Comparison of ENCODE assay signal across 29 mouse cellular contexts in genomic region chr8:85123691-85124090, GRCm38 (mm10). TPM values are rescaled to one million over a fixed set of nuclear protein-coding genes. Genes with fewer than 3 reads are reported as not detected.
DNase-seq lines count a peak whose midpoint lies in the region; ATAC-seq lines count a peak whose summit lies in the region.
"Had no signal": no experiment of that assay in that cellular context is flagged by ENCODE, and none has a peak within 500 bp of the region (broad histone marks: within the 10 kb centered on the region; RNA-seq: fewer than 3 reads in every experiment).

No protein-coding gene starts in this region.

- peak; percentile 60 for DNase-seq in heart, adult 11 months
- no peak for DNase-seq in heart, postnatal 10 days
- peak; percentile 19 for DNase-seq in hindbrain, embryonic 14.5 days (ENCODE audit: low spot score)
- peak; percentile 39 for DNase-seq in 3T3-L1 (ENCODE audit: low read depth, low spot score)
- DNase-seq: adrenal gland, adult 2 months; adrenal gland, postnatal 10 days; adrenal gland, postnatal 25 days; cerebellum, adult 11 months; cerebellum, adult 18-20 months; cerebellum, adult 8-10 months; cerebellum, adult 9-11 months; cerebellum, postnatal 14 days; cerebellum, postnatal 36 days; embryo, embryonic 11 days had no signal

- no peak overlapping the region for H3K9ac ChIP-seq in hindbrain, embryonic 14.5 days
- H3K9ac ChIP-seq in hindbrain, embryonic 16.5 days (ENCODE audit: low read depth, low read length): no peak overlapping the region
- H3K9ac ChIP-seq: embryonic facial prominence, embryonic 13.5 days; embryonic facial prominence, embryonic 15.5 days; forebrain, embryonic 12.5 days had no signal

- no peaks in the 10 kb centered on the region for H3K27me3 ChIP-seq in hindbrain, embryonic 14.5 days (ENCODE audit: control insufficient read depth, insufficient read depth, low read length)
- H3K27me3 ChIP-seq in hindbrain, embryonic 16.5 days (replicated peaks; ENCODE audit: control insufficient read depth, insufficient read depth, low read length): no peaks in the 10 kb centered on the region; the same call in 1 of the 2 replicates
- H3K27me3 ChIP-seq: embryonic facial prominence, embryonic 13.5 days; embryonic facial prominence, embryonic 15.5 days had no signal

- no peak overlapping the region for H3K4me2 ChIP-seq in hindbrain, embryonic 14.5 days (replicated peaks)
- no peak overlapping the region for H3K4me2 ChIP-seq in hindbrain, embryonic 16.5 days (ENCODE audit: low read length)
- H3K4me2 ChIP-seq: embryonic facial prominence, embryonic 13.5 days; embryonic facial prominence, embryonic 15.5 days; forebrain, embryonic 12.5 days had no signal

- no peak overlapping the region for H3K27ac ChIP-seq in hindbrain, embryonic 14.5 days
- H3K27ac ChIP-seq in hindbrain, embryonic 16.5 days (ENCODE audit: low read depth, low read length): no peak overlapping the region
- H3K27ac ChIP-seq: embryonic facial prominence, embryonic 13.5 days; embryonic facial prominence, embryonic 15.5 days; forebrain, embryonic 10.5 days; forebrain, embryonic 12.5 days had no signal

- 94% methylated on average over 8 of the region's 8 CpGs for WGBS in hindbrain, embryonic 14.5 days
- 90% methylated on average over 8 of the region's 8 CpGs for WGBS in hindbrain, embryonic 16.5 days

- H3K9me3 ChIP-seq in hindbrain, embryonic 14.5 days (ENCODE audit: control insufficient read depth, low read length): no peaks in the 10 kb centered on the region
- no peaks in the 10 kb centered on the region for H3K9me3 ChIP-seq in hindbrain, embryonic 16.5 days (ENCODE audit: control insufficient read depth, low read length)
- H3K9me3 ChIP-seq: embryonic facial prominence, embryonic 13.5 days; embryonic facial prominence, embryonic 15.5 days; forebrain, embryonic 10.5 days; forebrain, embryonic 12.5 days had no signal

- ATAC-seq in hindbrain, embryonic 14.5 days (ENCODE audit: low FRiP score): no peak
- ATAC-seq in hindbrain, embryonic 16.5 days: no peak
- ATAC-seq: forebrain, embryonic 14.5 days; forebrain, embryonic 16.5 days had no signal

- intact Hi-C loops in heart, postnatal 10 days (cut with DNase I): no loop called here

- 0 out of 2 replicates have a peak, but pooled peaks cover 3% of the 10 kb centered on the region for H3K4me1 ChIP-seq in hindbrain, embryonic 14.5 days (replicated peaks; ENCODE audit: control insufficient read depth, insufficient read depth, low read length)
- H3K4me1 ChIP-seq in hindbrain, embryonic 16.5 days (ENCODE audit: control insufficient read depth, insufficient read depth, low read depth, low read length): peaks cover 4% of the 10 kb centered on the region

- H3K36me3 ChIP-seq in hindbrain, embryonic 14.5 days (replicated peaks; ENCODE audit: control insufficient read depth, insufficient read depth): no peaks in the 10 kb centered on the region
- no peaks in the 10 kb centered on the region for H3K36me3 ChIP-seq in hindbrain, embryonic 16.5 days (ENCODE audit: control insufficient read depth, insufficient read depth, low read length)
- H3K36me3 ChIP-seq: embryonic facial prominence, embryonic 13.5 days; embryonic facial prominence, embryonic 15.5 days; forebrain, embryonic 10.5 days; forebrain, embryonic 12.5 days had no signal

- H3K4me3 ChIP-seq in hindbrain, embryonic 14.5 days (replicated peaks; ENCODE audit: low read length): no peak overlapping the region
- no peak overlapping the region for H3K4me3 ChIP-seq in hindbrain, embryonic 16.5 days (ENCODE audit: low read length)
- H3K4me3 ChIP-seq: embryonic facial prominence, embryonic 13.5 days; embryonic facial prominence, embryonic 15.5 days; erythroblast, embryonic 14.5 days; forebrain, embryonic 10.5 days; forebrain, embryonic 12.5 days had no signal

RNA-seq across cellular contexts. Expression of gene Zfp791, which starts 0.8 kb away (rescaled TPM):
- total RNA-seq in heart, postnatal 10 days (2021): 1 to 10 TPM; 2.5 to 2.8 TPM
- 3.6 TPM in 2 replicates for polyA plus RNA-seq in hindbrain, embryonic 14.5 days (2014; fragmentation: Nextera tagmentation; extraction: Ambion mirVana)
- polyA plus RNA-seq in hindbrain, embryonic 16.5 days (2015; fragmentation: Nextera tagmentation; extraction: Ambion mirVana): 4.3 and 4.6 TPM in 2 replicates
- total RNA-seq: common myeloid progenitor, adult 5-6 weeks; MEL had no signal

RNA-seq across cellular contexts. Expression of gene Cks1brt, which starts 28.0 kb away (rescaled TPM):
- not detected for total RNA-seq in heart, postnatal 10 days (2021)
- not detected in 2 replicates for polyA plus RNA-seq in hindbrain, embryonic 14.5 days (2014; fragmentation: Nextera tagmentation; extraction: Ambion mirVana)
- polyA plus RNA-seq in hindbrain, embryonic 16.5 days (2015; fragmentation: Nextera tagmentation; extraction: Ambion mirVana): not detected in 2 replicates
- total RNA-seq: adrenal gland, adult 2 months; adrenal gland, postnatal 10 days; adrenal gland, postnatal 25 days; adrenal gland, postnatal 4 days; common myeloid progenitor, adult 5-6 weeks; ES-E14; MEL had no signal
- polyA plus RNA-seq: adrenal gland, adult 2 months; brain, embryonic 14.5 days; C2C12; embryonic facial prominence, embryonic 11.5 days; embryonic facial prominence, embryonic 13.5 days; embryonic facial prominence, embryonic 15.5 days; erythroblast, embryonic 14.5 days; forebrain, embryonic 10.5 days; forebrain, embryonic 12.5 days; forebrain, embryonic 14.5 days; forebrain, embryonic 16.5 days had no signal

RNA-seq across cellular contexts. Expression of gene Man2b1, which starts 40.6 kb away (rescaled TPM):
- total RNA-seq in heart, postnatal 10 days (2021): 10 to 100 TPM; 32.5 to 34.6 TPM
- polyA plus RNA-seq in hindbrain, embryonic 14.5 days (2014; fragmentation: Nextera tagmentation; extraction: Ambion mirVana): 17.3 and 20.1 TPM in 2 replicates
- polyA plus RNA-seq in hindbrain, embryonic 16.5 days (2015; fragmentation: Nextera tagmentation; extraction: Ambion mirVana): 23.1 TPM in 2 replicates

RNA-seq across cellular contexts. Expression of gene Wdr83, which starts 42.6 kb away (rescaled TPM):
- 10 to 100 TPM; 27.4 to 27.7 TPM for total RNA-seq in heart, postnatal 10 days (2021)
- polyA plus RNA-seq in hindbrain, embryonic 14.5 days (2014; fragmentation: Nextera tagmentation; extraction: Ambion mirVana): 41.2 and 43.9 TPM in 2 replicates
- polyA plus RNA-seq in hindbrain, embryonic 16.5 days (2015; fragmentation: Nextera tagmentation; extraction: Ambion mirVana): 45.5 and 50.6 TPM in 2 replicates

RNA-seq across cellular contexts. Expression of gene Wdr83os, which starts 43.2 kb away (rescaled TPM):
- total RNA-seq in heart, postnatal 10 days (2021): 10 to 100 TPM; 48.5 to 51.6 TPM
- polyA plus RNA-seq in hindbrain, embryonic 14.5 days (2014; fragmentation: Nextera tagmentation; extraction: Ambion mirVana): 119 and 136 TPM in 2 replicates
- 111 and 116 TPM in 2 replicates for polyA plus RNA-seq in hindbrain, embryonic 16.5 days (2015; fragmentation: Nextera tagmentation; extraction: Ambion mirVana)

Comparison
In these comparisons a context has a peak if more than half of its experiments do, and no peak if none do; other contexts are left out.
1. DNase-seq: peak in heart, adult 11 months (single experiment), hindbrain, embryonic 14.5 days (single experiment) and 3T3-L1 (single experiment); none in heart, postnatal 10 days (0 of 2).